Mouse (Mus musculus): ENCODE measurements at regions not wholly inside any gene's neighbourhood (a gene's known extent, or its start where the extent isn't known, plus 50 kb on each side); places are given as distances from the start of the nearest gene placed in this dataset.

DNA sequence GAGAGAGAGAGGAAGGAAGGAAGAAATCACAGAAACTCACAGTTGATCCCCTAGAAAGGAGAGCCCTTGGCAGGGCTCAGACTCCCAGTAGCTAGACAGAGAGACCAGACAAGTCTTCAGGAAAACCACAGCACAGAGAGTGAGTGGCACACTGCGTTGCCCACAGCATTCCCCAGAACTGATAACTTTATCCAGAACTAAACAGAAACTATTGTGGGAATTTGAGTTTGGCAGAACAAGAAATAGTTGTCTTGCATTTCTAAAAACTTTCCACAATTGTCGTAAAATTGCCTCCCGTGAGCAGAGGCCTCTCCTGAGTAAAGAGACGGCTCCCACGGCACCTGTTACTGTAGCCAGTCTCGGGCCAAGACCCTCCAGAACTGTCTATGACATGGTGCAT, 178.1 kb downstream of the Setd4 start:
- intact Hi-C loops (cut with DNase I): no loop called here
- no peak for DNase-seq (ENCODE audit: low spot score in 2 of 2)

DNA sequence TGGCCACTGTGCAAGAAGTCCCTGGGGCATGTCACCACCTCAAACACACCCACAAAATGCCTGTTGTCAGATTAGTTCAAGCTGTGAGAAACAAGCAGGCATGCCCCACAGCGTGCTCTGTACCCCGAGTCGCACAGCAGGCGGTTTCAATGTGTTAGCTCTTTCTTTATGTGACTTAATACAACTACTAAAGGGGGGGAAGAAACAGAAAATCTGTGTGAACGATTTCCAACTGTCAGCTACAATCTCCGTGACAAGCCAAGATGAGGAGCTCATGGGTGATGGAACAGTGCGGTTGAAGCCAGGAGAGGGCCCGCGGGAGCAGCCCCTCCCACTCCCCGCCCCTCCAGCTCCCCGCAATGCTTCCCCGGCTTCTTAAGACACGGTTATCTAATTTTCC, 180.7 kb downstream of the Setd4 start:
- DNase-seq (ENCODE audit: low spot score in 2 of 2): no peak
- intact Hi-C loops (cut with DNase I): no loop called here

DNA sequence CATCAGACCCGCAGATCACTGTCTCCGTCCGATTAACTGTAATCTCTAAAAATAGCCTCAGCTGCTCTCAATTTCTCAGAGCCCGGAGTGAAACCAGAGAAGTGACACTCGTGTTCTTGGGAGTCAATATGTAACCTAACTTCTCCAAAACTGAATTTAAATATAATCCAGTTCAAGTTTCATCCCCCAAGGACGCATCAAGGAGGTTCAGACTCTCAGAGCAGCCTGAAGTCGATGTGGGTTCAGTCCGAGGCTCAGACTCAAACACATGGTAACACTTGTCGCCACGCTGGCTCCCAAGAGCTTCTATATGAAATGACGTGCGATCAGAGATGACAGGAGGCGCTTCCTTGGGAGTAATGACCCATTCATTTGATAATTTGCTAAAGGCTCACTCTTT, 181.6 kb downstream of the Setd4 start:
- no peak for DNase-seq (ENCODE audit: low spot score in 2 of 2)
- intact Hi-C loops (cut with DNase I): no loop called here

DNA sequence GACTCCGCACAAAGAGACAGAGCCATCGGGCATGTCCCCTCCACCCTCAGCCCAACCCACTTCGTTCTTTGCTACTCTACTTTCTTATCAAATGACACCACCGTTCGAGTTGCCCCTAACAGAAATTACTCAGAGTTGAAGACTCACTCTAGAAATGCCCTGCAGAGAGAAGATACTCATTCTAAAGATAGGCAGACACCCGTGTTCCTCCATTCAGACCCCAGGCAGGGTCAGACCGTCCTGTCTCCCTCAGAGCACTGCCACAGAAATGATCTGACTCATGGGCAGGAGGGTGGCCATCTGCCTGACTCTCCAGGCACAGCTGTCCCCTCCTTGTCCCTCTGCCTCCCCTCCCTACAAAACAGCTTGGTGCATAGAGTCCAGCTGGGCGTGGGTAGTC, 185.6 kb downstream of the Setd4 start:
- intact Hi-C loops (cut with DNase I): no loop called here
- peak in 1 of 2 experiments; percentile 17 for DNase-seq (ENCODE audit: low spot score in 2 of 2)

DNA sequence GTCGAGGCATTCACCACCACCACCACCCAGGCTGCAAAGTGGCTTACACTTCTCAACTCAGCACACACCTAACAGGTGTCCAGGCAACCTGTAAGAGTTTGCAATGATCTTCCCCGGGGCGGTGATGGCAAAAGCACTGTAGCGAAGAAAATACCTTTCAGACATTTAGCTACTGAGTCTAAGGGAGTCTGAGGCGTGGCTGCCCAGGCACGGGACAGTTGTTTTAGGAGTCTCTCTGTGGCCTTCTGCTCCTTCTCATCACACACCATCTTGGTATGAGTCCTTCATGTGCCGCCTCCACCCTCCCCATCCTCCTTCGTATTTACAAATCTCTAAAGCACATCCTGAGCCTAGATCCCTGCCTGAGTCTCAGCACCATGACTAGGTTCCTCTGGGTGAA, 186.0 kb downstream of the Setd4 start:
- intact Hi-C loops (cut with DNase I): no loop called here
- DNase-seq (ENCODE audit: low spot score in 2 of 2): no peak

DNA sequence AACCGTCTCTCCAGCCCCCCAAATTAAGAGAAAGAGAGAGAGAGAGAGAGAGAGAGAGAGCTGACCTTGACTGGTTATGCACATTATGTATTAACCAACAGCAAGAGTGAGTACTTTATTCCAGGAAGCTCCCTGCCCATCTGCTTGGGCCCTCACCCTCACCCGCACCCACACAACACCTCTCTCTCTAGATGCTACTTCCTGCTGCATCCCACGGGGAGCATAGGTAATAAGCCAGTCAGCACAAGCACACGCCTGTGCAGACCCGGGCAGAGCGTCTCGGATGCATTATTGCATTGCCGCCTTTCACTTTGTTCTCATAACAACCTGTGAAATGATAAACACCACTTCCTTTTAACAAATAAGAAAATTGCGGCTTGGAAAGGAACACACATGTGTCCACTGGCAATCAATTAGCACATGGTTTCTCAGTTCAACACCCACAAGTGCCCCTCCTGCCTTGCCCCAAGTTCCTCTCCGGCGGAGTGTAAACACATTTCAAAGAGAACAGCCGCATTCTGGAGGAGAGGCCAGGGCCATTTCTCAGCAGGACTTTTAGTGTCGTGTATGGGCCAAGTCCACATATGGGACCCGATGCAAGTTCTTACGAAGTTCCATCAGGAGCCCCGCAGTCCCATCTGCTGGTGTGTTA, 211.7 kb downstream of the Setd4 start:
- DNase-seq (ENCODE audit: low spot score in 2 of 2): no peak

DNA sequence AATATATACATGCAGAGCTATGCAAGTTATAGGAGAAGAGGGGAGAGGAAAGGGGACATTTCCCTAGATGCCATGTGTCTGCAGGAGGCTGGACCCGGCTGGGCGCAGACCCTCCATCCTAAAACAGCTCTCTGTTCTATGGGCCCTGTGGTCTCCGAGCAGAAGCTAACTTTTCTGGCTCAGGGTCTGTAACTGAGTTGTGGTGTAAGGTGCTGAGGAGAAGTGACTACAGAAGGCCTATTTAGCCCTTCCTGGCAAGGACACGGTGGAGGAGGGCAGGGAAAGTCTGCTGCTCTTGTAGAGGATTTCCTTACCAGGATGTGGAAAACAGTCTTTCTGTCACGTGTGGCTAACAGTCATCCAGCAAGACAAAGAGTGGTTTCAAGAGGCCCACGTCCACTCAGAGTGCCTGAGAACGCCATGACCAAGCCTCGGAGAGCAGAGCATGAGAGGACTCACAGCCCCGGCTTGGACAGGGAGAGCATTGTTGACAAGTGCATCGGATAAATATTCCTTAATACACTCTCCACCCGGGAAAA, 216.2 kb downstream of the Setd4 start:
- intact Hi-C loops (cut with DNase I): no loop called here
- DNase-seq (ENCODE audit: low spot score in 2 of 2): no peak

More for the DNA sequence above, 211.7 kb downstream of the Setd4 start:
- intact Hi-C loops (cut with DNase I): no loop called here

DNA sequence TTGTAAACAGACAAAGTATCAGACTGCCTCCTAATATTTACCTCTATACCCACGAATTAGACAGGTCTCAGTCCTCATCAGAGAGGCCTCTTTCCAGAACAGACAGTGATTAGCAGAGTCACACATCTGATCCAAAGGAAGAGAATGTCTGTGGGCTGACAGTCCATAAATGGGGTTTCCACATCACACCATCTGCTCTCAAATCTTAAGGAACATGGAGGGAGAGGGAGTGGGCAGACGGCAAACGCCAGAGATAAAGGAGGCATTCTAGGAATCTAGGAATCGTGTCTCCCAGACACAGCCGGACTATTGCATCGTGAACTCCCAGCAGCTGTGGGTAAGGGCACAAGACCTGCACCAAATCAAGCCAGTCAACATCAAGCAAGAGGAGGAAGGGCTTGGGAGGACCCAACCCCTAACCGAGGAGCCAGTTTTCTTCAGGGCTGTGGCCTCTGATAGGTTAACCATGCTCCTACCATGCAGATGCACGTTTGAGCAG, 219.8 kb downstream of the Setd4 start:
- intact Hi-C loops (cut with DNase I): no loop called here
- peak; percentile 37 to 53 for DNase-seq (ENCODE audit: low spot score in 2 of 2)

DNA sequence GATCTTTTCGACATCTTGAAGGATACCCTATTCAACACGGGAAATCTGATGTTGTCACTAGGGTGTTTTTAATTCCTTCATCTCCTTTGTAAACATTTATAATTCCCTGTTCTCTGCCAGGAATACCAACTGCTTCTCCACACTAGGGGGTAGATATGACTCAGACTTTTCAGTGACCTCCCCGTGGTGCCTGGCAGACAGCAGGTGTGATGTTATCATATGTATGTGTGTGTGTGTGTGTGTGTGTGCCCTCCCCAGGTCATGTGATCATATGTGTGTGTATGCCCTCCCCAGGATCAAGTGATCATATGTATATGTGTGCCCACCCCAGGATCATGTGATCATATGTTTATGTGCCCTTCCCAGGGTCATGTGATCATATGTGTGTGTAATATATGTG, 220.9 kb downstream of the Setd4 start:
- DNase-seq (ENCODE audit: low spot score in 2 of 2): no peak
- intact Hi-C loops (cut with DNase I): no loop called here

DNA sequence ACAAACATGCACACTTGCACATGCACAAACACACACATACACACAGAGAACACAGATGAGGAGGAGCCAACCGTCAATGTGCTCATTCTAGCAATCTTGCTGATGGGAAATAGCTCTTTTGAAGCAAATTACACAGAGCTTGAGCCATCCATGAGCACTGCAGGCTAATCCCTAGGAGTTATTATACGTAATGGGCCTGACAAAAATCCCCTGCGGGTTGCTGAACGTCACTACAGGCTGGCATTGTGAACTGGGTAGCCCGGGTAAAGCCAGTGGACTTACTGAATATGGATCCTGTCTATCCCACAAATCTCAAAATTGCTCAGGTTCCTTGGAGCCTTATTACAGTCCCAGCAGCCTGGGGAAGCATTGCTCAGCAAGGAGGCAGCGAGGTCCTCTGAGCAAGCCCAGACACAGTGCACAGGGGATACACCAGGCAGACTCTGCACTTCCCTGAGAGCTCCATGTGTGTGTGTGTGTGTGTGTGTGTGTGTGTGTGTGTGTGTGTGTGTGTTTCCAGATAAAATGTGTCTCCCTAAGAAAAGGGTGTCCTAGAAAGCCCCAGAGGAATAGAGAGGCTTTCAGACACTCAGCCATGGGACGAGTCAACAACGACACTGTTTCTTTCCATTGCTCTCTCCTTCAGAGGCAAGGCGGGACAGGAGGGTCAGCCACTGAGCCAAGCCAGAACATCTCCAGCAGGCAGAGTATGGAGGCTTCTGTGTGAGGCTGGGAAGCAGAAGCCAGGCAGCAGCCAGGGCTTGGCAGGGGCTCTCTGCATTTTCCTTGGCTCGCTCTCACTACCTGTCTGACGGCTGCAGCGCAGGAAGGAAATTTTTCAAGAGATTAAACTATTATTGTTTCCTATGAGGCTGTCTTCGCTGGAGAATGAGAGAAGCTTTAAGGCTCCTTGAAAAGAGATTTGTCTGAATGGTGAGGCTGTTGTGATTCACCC, 222.9 kb downstream of the Setd4 start:
- DNase-seq (ENCODE audit: low spot score in 2 of 2): no peak
- intact Hi-C loops (cut with DNase I): no loop called here

DNA sequence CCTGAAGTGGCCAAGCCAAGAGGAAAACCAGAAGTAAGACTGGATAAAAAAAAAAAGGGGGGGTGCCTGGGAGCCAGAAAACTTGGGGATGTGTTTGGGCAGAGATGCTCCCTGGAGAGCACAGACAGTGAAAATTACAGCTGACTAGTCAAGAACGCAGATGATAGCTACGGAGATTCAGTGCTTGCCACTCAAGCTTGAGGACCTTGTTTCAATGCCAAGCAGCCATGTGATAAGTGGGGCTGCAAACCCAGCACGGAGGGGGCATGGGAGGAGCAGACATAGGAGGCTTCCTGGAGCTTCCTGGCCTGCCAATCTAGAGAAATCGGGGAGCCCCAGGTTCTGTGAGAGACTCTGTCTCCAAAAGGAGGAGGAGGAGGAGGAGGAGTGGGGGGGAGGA, 223.7 kb downstream of the Setd4 start:
- intact Hi-C loops (cut with DNase I): no loop called here
- no peak for DNase-seq (ENCODE audit: low spot score in 2 of 2)

DNA sequence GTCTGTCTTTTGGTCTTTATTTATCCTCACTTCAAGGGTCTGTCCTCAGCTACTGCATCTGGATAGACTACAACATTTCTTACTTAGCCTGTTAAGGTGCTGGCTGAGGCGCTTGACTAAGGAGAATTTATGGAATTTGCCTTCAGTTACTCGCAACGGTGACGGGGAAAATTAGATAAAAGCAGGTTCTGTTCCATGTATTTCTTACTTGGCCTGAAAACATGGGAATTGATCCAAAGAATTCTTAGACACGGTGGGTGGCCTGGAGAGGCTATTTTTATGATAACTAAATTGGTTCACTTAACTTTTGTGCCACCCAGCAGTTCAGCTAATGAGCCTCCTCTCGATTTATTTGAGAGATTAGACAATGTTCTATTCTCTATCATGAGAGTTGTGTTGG, 224.3 kb downstream of the Setd4 start:
- no peak for DNase-seq (ENCODE audit: low spot score in 2 of 2)
- intact Hi-C loops (cut with DNase I): no loop called here

DNA sequence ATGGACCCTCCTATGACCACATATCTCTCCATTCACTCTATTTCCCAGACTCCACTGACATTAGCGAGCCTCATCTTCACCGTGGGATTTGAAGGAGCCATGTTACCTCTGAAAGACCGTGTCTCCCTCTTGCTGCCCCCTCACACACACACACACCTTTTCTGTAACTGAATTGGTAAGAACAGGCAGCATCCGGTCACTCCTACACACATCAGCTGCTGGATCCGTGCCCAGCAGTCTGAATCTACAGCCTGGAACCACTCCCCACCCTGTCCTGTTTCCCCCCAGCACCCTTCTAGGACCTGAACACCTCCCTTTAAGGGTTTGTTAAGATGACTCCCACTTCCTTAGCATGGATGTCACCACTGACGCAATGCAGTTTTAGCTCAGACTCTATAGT, 229.2 kb downstream of the Setd4 start:
- peak; percentile 42 to 44 for DNase-seq (ENCODE audit: low spot score in 2 of 2)
- intact Hi-C loops (cut with DNase I): no loop called here

DNA sequence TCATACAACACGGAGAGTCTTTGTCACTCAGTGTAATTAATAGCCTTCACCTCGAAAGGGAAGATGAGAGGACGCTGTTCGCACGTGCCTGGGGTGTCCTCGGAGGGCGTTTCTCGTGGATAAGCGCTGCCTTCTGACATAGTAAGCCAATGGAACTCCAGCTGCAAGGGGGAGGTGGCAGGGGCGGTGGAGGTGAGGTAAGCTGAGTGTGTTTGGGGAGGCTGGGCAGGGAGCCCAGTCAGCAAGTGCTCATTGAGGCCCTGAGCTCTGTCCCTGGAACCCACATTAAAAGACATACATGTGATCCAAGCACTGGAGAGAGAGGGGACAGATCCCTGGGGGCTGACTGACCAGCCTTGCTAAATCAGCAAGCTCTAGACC, 234.1 kb downstream of the Setd4 start:
- intact Hi-C loops (cut with DNase I): no loop called here
- DNase-seq (ENCODE audit: low spot score in 2 of 2): no peak

DNA sequence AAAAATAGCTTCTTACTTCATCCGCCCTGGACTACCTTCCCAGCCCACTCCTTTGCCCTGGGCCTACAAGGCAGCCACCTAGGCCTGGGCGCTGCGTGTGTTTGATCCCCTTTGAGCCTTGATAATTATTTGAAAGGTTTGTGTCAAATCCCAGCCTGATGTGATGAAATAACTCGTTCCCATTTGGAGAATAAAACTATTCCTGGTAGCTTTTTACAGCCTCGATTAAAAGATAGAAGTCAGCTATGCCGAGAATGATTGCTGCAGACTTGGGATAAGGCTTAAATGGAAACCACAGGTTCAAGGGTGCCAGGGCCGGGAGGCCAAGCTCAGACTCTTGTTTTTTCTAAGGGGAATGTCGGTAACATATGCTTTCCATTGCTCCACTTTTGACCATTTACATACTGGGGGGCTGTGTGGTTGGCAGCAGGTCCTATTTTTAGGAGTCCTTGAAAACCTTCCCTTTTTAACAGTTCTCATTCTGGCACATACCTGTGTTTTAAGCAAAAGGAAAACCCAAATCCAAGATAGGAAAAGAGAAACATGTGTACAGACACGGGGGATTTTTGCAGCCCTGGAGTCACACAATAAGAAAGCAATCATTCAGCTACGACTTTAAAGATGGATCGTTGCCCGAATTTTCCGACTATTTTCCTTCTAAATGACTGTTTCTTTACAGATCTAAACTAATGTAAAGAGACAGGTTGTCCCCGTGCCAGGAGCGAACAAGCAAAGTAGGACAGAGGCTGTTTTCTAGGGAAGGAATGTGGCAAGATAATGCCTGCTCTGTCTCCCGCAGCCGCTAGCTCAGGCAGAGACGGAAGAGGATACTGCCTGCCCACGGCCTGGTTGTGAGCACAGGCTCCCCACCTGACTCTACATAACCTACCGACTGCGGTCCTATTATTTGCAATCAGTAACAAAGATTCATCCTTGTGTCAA, 234.8 kb downstream of the Setd4 start:
- peak; percentile 48 to 73 for DNase-seq (ENCODE audit: low spot score in 2 of 2)
- intact Hi-C loops (cut with DNase I): no loop called here

DNA sequence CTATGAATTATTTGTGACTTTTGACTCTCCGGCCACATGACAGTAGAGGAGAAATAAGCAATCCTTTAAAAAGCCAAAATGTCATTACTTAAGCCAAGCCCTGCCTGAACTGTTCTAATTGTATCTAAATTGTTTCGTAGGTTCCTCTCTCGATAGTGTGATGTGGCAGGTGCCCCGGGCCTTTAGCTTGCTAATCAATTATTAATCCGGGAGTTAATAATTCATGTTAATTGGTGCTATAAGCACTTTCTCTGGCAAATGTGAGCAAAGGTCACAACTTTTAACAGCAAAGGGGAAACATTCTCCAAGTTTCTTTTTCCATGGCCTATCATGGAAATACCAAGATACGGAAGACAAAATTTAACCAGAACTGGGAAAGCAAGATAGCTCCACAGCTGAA, 235.9 kb downstream of the Setd4 start:
- DNase-seq (ENCODE audit: low spot score in 2 of 2): no peak
- intact Hi-C loops (cut with DNase I): no loop called here

DNA sequence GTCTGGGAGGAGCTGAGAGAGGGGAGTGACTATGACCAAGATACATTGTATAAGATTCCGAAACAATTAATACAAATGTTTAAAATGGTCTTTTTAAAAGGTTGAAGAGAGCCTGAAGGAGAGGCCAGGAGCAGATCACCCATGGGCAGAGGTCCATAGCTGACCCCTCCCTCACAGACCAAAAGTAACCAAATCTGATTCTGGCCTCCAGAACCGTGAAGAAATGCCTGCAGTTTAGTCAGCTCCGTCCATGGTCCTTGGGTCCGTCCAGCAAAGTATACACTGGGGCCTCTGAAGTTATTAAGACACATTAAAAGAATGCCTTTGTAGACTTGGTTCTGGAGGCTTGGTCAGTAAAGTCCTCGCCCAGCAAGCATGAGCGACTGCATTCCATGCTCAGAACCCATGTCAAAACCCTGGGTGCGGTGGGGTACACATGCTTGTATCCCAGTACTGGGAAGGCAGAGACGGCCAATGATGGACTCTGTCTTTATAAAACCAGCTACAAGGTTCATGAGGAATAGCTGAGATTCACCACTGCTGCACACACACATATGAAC, 236.5 kb downstream of the Setd4 start:
- DNase-seq (ENCODE audit: low spot score in 2 of 2): no peak
- intact Hi-C loops (cut with DNase I): no loop called here

DNA sequence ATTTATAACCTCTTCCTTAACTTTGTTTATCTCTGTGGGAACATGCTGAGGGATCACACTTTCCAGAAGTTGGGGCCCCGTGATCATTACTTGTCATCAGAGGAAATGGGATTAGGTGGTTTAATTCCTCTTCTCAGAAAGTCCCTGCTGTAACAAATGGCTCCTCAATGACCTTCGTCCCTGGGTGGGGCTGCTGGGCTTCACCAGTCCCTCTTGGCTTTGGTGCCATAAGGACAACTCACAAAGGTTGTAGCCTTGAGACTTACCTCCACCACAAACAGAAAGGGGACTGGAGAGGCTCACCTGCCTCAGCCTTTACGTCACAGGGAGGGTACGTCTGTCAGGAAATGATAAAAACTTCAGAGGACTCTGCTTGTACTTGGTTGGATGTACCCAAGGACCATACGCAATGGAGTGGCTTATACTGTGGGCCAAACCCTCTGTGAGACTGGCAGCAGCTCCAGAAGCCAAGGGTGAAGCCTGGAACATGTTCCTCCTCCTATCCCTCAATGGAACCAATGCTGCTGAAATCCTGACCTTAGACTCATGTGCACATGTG, 237.4 kb downstream of the Setd4 start:
- no peak for DNase-seq (ENCODE audit: low spot score in 2 of 2)
- intact Hi-C loops (cut with DNase I): no loop called here

Measured in left cerebral cortex, postnatal 14 days (tissue).